Mouse (Mus musculus) kidney, embryonic 14.5 days (tissue): ENCODE results near the gene Abca13. TPM values are rescaled to one million over a fixed set of nuclear protein-coding genes. Genes with fewer than 3 reads are reported as not detected.

Source experiments
- ATAC-seq: fragments of 200-750 bp; cut with Nextera tagmentation; 2 replicates; pipeline ENCODE4 v1.8.0; 2017; ENCODE audit warnings: moderate number of reproducible peaks, mild to moderate bottlenecking, moderate TSS enrichment, moderate library complexity; ENCODE audit not compliant: low FRiP score, low TSS enrichment
- H3K27ac ChIP-seq: fragments of 300-500 bp; sonication (generic); 2 replicates; pipeline ENCODE4 v1.5.1; 2014; ENCODE audit warnings: low read depth, mild to moderate bottlenecking, low read length, moderate library complexity, mixed read lengths
- H3K27me3 ChIP-seq: fragments of 300-500 bp; sonication (generic); 2 replicates; pipeline ENCODE4 v1.6.1; 2014; ENCODE audit warnings: mild to moderate bottlenecking, low read length; ENCODE audit not compliant: control insufficient read depth, insufficient read depth
- H3K36me3 ChIP-seq: fragments of 300-500 bp; sonication (generic); 2 replicates; pipeline ENCODE4 v1.6.1; 2014; ENCODE audit warnings: low read length, mixed read lengths; ENCODE audit not compliant: control insufficient read depth, insufficient read depth
- H3K4me1 ChIP-seq: fragments of 300-500 bp; sonication (generic); 2 replicates; pipeline ENCODE4 v1.6.1; 2014; ENCODE audit warnings: low read length, mixed read lengths; ENCODE audit not compliant: control insufficient read depth, insufficient read depth
- H3K4me2 ChIP-seq: fragments of 300-500 bp; sonication (generic); replicated peaks from 2 replicates; pipeline ENCODE4 v1.6.1; 2014; ENCODE audit warnings: low read depth, mild to moderate bottlenecking, low read length
- H3K4me3 ChIP-seq: fragments of 300-500 bp; sonication (generic); 2 replicates; pipeline ENCODE4 v1.5.1; 2014; ENCODE audit warnings: mild to moderate bottlenecking, low read length
- H3K9ac ChIP-seq: fragments of 300-500 bp; sonication (generic); 2 replicates; pipeline ENCODE4 v1.6.1; 2014; ENCODE audit warnings: low read depth, mild to moderate bottlenecking, low read length, moderate library complexity
- H3K9me3 ChIP-seq: fragments of 300-500 bp; sonication (generic); 2 replicates; pipeline ENCODE4 v1.6.1; 2016; ENCODE audit warnings: low read length; ENCODE audit not compliant: control insufficient read depth
- WGBS: fragments of 180-500 bp; shearing (Covaris S2); extraction: QIAGEN DNeasy Blood & Tissue Kit; methylation state at CpG from one replicate; pipeline ENCODE4 v1.1.7; 2014; 5-methylcytosine and 5-hydroxymethylcytosine counted together
- polyA plus RNA-seq: library from polyadenylated mRNA; unstranded; fragments of >200 nt; fragmentation: Nextera tagmentation; extraction: Ambion mirVana; gene quantifications from 2 replicates; pipeline ENCODE4 v1.2.1, GENCODE M21; 2014

Gene Abca13
- polyA plus RNA-seq, 1 experiment from 2014 or later = 0.11 TPM

DNA sequence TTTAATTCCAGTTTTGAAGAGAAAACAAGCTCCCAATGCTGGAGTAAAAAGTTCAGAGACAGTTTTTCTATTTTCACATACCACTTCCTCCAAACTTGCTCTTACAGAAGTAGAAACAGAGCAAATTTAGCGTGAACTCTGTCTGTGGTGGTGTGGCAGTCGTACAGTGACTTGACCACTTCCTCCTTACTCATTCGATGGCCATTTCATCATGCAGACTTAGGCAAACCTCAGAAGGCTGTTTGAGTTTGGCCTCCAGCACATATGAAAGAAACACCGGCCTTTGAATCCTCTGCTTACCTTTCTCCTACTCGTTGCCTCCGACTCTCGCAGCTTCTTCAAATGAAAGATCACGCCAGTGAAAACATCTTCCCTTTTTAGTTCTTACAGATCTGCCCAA, 340.0 kb downstream of the Abca13 start:
- no peaks in the 10 kb centered on the region for H3K36me3 ChIP-seq
- H3K27me3 ChIP-seq = no peaks in the 10 kb centered on the region
- no peak for ATAC-seq
- no peaks in the 10 kb centered on the region for H3K9me3 ChIP-seq
- WGBS = 92% methylated on average over 8 of the region's 8 CpGs
- no peak overlapping the region for H3K4me2 ChIP-seq
- H3K4me3 ChIP-seq = no peak overlapping the region
- no peak overlapping the region for H3K9ac ChIP-seq
- no peaks in the 10 kb centered on the region for H3K4me1 ChIP-seq
- H3K27ac ChIP-seq = no peak overlapping the region

DNA sequence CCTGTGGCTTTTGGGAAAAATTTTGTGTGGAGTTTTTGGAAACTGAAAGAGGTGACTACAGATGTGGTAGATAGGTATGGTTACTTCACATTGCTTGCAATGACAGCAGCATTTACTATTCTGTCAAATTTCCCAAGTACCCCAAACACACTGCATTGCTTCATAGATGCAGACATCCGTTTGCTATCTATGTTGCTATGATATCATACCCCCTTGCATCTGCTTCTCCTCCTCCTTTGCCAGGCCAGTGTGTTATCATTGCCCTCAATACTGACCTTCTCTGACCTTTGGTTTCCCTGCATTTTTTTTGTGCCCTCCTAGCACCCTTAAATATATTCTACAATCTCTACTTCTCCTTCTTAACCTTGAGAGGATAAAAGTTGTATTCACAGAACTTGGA, 341.4 kb downstream of the Abca13 start:
- H3K36me3 ChIP-seq = no peaks in the 10 kb centered on the region
- H3K4me1 ChIP-seq = no peaks in the 10 kb centered on the region
- no peaks in the 10 kb centered on the region for H3K27me3 ChIP-seq
- no peak overlapping the region for H3K4me3 ChIP-seq
- no peak overlapping the region for H3K27ac ChIP-seq
- WGBS = 72% methylated on average over 1 of the region's 1 CpGs
- H3K9ac ChIP-seq = no peak overlapping the region
- no peak overlapping the region for H3K4me2 ChIP-seq
- no peaks in the 10 kb centered on the region for H3K9me3 ChIP-seq
- ATAC-seq = no peak

DNA sequence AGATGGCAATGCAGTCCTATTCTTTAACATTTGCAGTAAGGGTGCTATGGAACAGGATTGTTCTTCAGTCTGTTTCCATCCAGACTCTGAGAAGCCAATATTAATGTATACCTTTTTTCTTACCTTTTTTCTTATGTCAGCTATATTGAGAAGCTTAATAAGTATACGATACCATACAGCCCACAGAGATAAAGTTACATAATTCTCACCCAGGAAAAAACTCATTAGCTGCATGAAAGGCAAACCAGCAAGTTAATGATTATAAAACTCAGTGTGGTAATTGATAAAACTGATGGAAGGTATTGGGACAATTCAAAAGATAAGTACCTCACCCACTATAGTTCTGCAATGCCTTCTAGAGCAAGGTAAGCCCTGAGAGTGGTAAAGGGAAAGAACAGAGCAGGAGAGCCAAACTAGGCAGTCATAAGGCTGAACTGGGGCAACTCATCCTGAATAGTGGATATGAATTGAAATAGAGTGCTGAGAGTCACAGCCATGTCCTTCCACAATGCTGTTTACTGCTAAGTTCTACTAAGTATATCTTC, 342.0 kb downstream of the Abca13 start:
- Histone ChIP-seq H3K9ac (no peak overlapping the region), H3K27ac (no peak overlapping the region), H3K36me3 (no peaks in the 10 kb centered on the region), H3K4me3 (no peak overlapping the region), H3K9me3 (no peaks in the 10 kb centered on the region), H3K4me2 (no peak overlapping the region), H3K4me1 (no peaks in the 10 kb centered on the region), H3K27me3 (no peaks in the 10 kb centered on the region)
- ATAC-seq = no peak
- WGBS = 81% methylated on average over 1 of the region's 1 CpGs

DNA sequence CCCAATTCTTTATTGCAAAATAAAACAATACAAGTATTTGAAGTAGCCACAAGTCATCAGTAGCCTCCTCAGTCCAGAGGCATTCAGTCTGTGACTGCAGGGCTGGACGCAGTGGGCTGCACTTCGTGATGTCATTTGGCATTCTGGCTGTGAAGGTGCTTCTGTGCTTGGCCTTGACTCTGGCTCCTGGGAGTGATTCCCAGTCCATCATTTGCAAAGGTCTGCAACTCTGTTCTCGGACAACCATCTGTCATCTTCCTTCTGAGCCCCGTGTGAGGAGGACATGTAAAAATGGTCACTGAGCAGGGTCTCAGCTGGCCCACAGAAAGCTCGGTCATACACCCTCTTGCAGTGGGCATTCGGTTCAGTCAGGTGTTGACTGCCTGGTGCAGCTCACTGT, 345.1 kb downstream of the Abca13 start:
- Histone ChIP-seq H3K4me2 (no peak overlapping the region), H3K9me3 (no peaks in the 10 kb centered on the region), H3K27ac (no peak overlapping the region), H3K4me1 (no peaks in the 10 kb centered on the region), H3K36me3 (no peaks in the 10 kb centered on the region), H3K4me3 (no peak overlapping the region), H3K27me3 (no peaks in the 10 kb centered on the region), H3K9ac (no peak overlapping the region)
- no peak for ATAC-seq
- 64% methylated on average over 6 of the region's 6 CpGs for WGBS

DNA sequence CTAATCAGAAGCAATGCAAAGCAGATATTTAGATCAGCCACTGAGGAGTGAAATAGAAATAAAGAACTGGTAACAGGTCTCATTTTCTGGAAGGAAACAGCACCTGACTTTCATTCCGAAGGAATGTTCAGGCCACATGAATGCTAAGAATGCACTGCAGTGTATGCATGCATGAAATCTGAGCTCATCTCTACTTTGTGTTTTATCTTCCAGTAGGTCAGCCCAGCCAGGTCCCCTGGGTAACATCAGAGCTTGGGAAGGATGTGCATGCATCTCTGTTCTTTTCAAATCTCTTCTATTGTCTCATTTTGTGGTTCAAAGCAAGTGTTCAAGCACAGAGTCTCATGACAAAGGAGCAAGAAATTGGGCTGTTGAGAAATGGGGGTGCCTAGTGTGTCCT, 346.6 kb downstream of the Abca13 start:
- no peak overlapping the region for H3K27ac ChIP-seq
- no peak overlapping the region for H3K9ac ChIP-seq
- no peaks in the 10 kb centered on the region for H3K9me3 ChIP-seq
- no peaks in the 10 kb centered on the region for H3K4me1 ChIP-seq
- no peaks in the 10 kb centered on the region for H3K27me3 ChIP-seq
- no peaks in the 10 kb centered on the region for H3K36me3 ChIP-seq
- no peak overlapping the region for H3K4me2 ChIP-seq
- WGBS = 73% methylated on average over 1 of the region's 1 CpGs
- no peak overlapping the region for H3K4me3 ChIP-seq
- no peak for ATAC-seq

DNA sequence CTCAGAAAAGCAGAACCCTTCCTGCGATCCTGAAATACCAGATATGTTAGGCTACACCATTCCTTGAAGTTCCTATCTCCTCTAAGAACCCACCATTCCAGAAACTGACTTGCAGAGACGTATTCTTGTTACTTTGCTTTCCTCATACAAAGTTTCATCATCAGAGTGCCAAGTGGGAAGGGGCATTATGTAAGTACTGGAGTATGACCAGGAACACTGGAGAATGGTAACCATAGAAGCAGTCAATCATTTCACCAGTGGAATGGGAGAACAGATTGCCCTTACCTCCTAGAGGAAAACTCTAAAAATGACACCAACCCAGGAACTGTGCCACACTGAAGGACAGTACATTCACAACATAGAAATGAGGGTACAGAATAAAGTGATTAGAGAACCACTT, 368.3 kb downstream of the Abca13 start:
- H3K4me1 ChIP-seq = no peaks in the 10 kb centered on the region
- no peaks in the 10 kb centered on the region for H3K27me3 ChIP-seq
- H3K4me2 ChIP-seq = no peak overlapping the region
- no peaks in the 10 kb centered on the region for H3K9me3 ChIP-seq
- no peak overlapping the region for H3K9ac ChIP-seq
- no peaks in the 10 kb centered on the region for H3K36me3 ChIP-seq
- no peak overlapping the region for H3K27ac ChIP-seq
- WGBS = 93% methylated on average over 2 of the region's 2 CpGs
- no peak for ATAC-seq
- H3K4me3 ChIP-seq = no peak overlapping the region

DNA sequence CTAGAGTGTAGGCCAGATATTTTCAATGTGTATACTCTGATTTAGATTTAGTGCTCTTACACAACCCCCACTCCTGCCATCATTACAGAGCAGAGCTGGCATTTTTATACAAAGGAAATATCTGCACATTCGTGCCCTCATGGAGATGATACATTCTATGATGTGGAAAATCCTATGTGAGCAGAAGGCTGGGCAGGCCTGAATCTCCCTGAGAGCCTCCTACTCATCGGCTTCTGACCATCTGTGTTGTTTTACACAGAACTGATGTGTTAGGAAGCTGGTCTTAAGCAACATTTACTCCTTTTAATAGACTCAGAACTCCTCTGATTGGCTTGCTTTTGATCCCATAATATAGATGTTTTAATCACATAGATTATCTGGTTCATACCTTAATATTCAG, 376.6 kb downstream of the Abca13 start:
- no peak overlapping the region for H3K9ac ChIP-seq
- H3K27me3 ChIP-seq = no peaks in the 10 kb centered on the region
- H3K36me3 ChIP-seq = no peaks in the 10 kb centered on the region
- H3K4me1 ChIP-seq = no peaks in the 10 kb centered on the region
- H3K4me3 ChIP-seq = no peak overlapping the region
- WGBS = 88% methylated on average over 2 of the region's 2 CpGs
- ATAC-seq = no peak
- no peaks in the 10 kb centered on the region for H3K9me3 ChIP-seq
- no peak overlapping the region for H3K4me2 ChIP-seq
- H3K27ac ChIP-seq = no peak overlapping the region

DNA sequence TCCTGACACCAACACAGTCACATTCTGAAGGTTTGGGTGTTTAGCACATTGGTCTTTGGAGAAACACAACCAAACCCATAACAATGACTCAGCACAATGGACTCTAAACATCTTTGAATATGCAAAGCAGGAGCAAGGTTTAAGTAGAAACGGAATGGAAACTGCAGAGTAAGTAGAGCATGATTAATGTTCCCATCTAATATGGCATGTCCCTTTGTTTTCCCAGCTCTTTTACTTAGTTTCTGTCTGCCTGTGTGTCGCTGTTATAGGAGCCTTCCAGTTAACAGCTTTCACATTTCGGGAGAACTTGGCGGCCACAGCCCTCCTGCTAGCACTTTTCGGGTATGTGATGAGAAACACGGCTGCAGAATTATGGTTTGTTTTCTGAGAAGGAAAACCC, 378.6 kb downstream of the Abca13 start:
- H3K9ac ChIP-seq = no peak overlapping the region
- H3K4me1 ChIP-seq = no peaks in the 10 kb centered on the region
- 56% methylated on average over 6 of the region's 6 CpGs for WGBS
- no peaks in the 10 kb centered on the region for H3K36me3 ChIP-seq
- no peak for ATAC-seq
- no peak overlapping the region for H3K4me3 ChIP-seq
- no peak overlapping the region for H3K27ac ChIP-seq
- H3K4me2 ChIP-seq = no peak overlapping the region
- H3K27me3 ChIP-seq = no peaks in the 10 kb centered on the region
- no peaks in the 10 kb centered on the region for H3K9me3 ChIP-seq

DNA sequence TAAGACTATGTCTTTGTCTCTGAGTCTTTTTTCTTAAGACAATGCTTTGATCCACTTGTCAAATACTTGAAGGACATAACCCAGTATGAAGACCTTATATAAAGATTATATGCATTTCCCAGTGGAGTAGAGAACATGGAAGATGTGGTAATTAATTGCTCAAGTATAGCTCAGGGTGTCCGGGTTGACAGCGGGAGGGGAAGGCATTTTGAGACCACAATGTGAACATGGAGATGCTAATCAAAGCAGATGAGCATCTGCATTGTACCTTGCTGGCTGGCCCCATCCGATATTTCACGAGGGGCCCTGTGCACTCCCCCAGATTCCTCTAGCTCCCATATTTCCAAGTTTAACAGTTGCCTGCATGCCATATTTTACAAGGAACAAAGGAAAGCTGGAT, 383.2 kb downstream of the Abca13 start:
- H3K4me1 ChIP-seq = no peaks in the 10 kb centered on the region
- no peaks in the 10 kb centered on the region for H3K27me3 ChIP-seq
- no peak overlapping the region for H3K4me3 ChIP-seq
- H3K4me2 ChIP-seq = no peak overlapping the region
- no peaks in the 10 kb centered on the region for H3K36me3 ChIP-seq
- no peak overlapping the region for H3K9ac ChIP-seq
- no peaks in the 10 kb centered on the region for H3K9me3 ChIP-seq
- no peak overlapping the region for H3K27ac ChIP-seq
- 81% methylated on average over 4 of the region's 4 CpGs for WGBS
- no peak for ATAC-seq
